Mouse (Mus musculus): ENCODE measurements around the gene Srsf10. TPM values are rescaled to one million over a fixed set of nuclear protein-coding genes. Genes with fewer than 3 reads are reported as not detected.

Srsf10 gene
- polyA plus RNA-seq, 1 experiment from 2014 or later, result 190 TPM

GRCm38 (mm10) chr4:135851942-135852341 lies 3.6 kb upstream of the Srsf10 start:
- H3K4me3 ChIP-seq (ENCODE audit: low read depth, low read length), result no peak overlapping the region
- H3K4me1 ChIP-seq (ENCODE audit: control insufficient read depth, insufficient read depth, low read length), result peaks cover 14% of the 10 kb centered on the region
- ATAC-seq, result no peak
- H3K9ac ChIP-seq (ENCODE audit: low read depth, low read length), result no peak overlapping the region
- no peak overlapping the region for H3K27ac ChIP-seq (ENCODE audit: low read length)
- no peaks in the 10 kb centered on the region for H3K9me3 ChIP-seq (replicated peaks; ENCODE audit: control insufficient read depth, low read length, poor library complexity, severe bottlenecking)
- no peak overlapping the region for H3K4me2 ChIP-seq (ENCODE audit: low read length)
- no peaks in the 10 kb centered on the region for H3K36me3 ChIP-seq (ENCODE audit: control insufficient read depth, insufficient read depth, low read length)
- H3K27me3 ChIP-seq (ENCODE audit: control insufficient read depth, insufficient read depth, low read depth, low read length), result no peaks in the 10 kb centered on the region
- 90% methylated on average over 9 of the region's 9 CpGs for WGBS

GRCm38 (mm10) chr4:135853987-135854546 lies 1.5 kb upstream of the Srsf10 start:
- Histone ChIP-seq H3K9ac (ENCODE audit: low read depth, low read length) (no peak overlapping the region), H3K4me2 (ENCODE audit: low read length) (no peak overlapping the region), H3K27me3 (ENCODE audit: control insufficient read depth, insufficient read depth, low read depth, low read length) (no peaks in the 10 kb centered on the region), H3K36me3 (ENCODE audit: control insufficient read depth, insufficient read depth, low read length) (no peaks in the 10 kb centered on the region), H3K9me3 (replicated peaks; ENCODE audit: control insufficient read depth, low read length, poor library complexity, severe bottlenecking) (no peaks in the 10 kb centered on the region), H3K4me3 (ENCODE audit: low read depth, low read length) (no peak overlapping the region), H3K4me1 (ENCODE audit: control insufficient read depth, insufficient read depth, low read length) (peaks cover 30% of the 10 kb centered on the region), H3K27ac (ENCODE audit: low read length) (no peak overlapping the region)
- WGBS, result 88% methylated on average over 14 of the region's 14 CpGs
- no peak for ATAC-seq

GRCm38 (mm10) chr4:135854630-135855029 lies 917 bp upstream of the Srsf10 start:
- Histone ChIP-seq H3K4me3 (ENCODE audit: low read depth, low read length) (no peak overlapping the region), H3K4me1 (ENCODE audit: control insufficient read depth, insufficient read depth, low read length) (peaks cover 36% of the 10 kb centered on the region)

GRCm38 (mm10) chr4:135855080-135855479 lies 467 bp upstream of the Srsf10 start:
- Histone ChIP-seq H3K27ac (ENCODE audit: low read length) (peak overlapping the region; percentile 96), H3K9ac (ENCODE audit: low read depth, low read length) (peak overlapping the region; percentile 95), H3K4me3 (ENCODE audit: low read depth, low read length) (peak overlapping the region; percentile 98), H3K27me3 (ENCODE audit: control insufficient read depth, insufficient read depth, low read depth, low read length) (no peaks in the 10 kb centered on the region), H3K4me2 (ENCODE audit: low read length) (peak overlapping the region; percentile 82), H3K4me1 (ENCODE audit: control insufficient read depth, insufficient read depth, low read length) (peaks cover 39% of the 10 kb centered on the region), H3K36me3 (ENCODE audit: control insufficient read depth, insufficient read depth, low read length) (no peaks in the 10 kb centered on the region), H3K9me3 (replicated peaks; ENCODE audit: control insufficient read depth, low read length, poor library complexity, severe bottlenecking) (no peaks in the 10 kb centered on the region)
- peak; percentile 36 for ATAC-seq
- WGBS, result 8% methylated on average over 6 of the region's 6 CpGs

More at GRCm38 (mm10) chr4:135854630-135855029, 917 bp upstream of the Srsf10 start:
- peak overlapping the region; percentile 82 for H3K4me2 ChIP-seq (ENCODE audit: low read length)
- H3K27ac ChIP-seq (ENCODE audit: low read length), result peak overlapping the region; percentile 96
- H3K9ac ChIP-seq (ENCODE audit: low read depth, low read length), result peak overlapping the region; percentile 95
- no peak for ATAC-seq
- no peaks in the 10 kb centered on the region for H3K9me3 ChIP-seq (replicated peaks; ENCODE audit: control insufficient read depth, low read length, poor library complexity, severe bottlenecking)
- no peaks in the 10 kb centered on the region for H3K36me3 ChIP-seq (ENCODE audit: control insufficient read depth, insufficient read depth, low read length)
- H3K27me3 ChIP-seq (ENCODE audit: control insufficient read depth, insufficient read depth, low read depth, low read length), result no peaks in the 10 kb centered on the region
- WGBS, result 71% methylated on average over 11 of the region's 11 CpGs

- H3K4me1 ChIP-seq (ENCODE audit: control insufficient read depth, insufficient read depth, low read length), result peaks cover 42% of the 10 kb centered on the region
- peak; percentile 78 for ATAC-seq
- H3K4me2 ChIP-seq (ENCODE audit: low read length), result peak overlapping the region; percentile 53
- H3K9ac ChIP-seq (ENCODE audit: low read depth, low read length), result peak overlapping the region; percentile 95
- H3K27ac ChIP-seq (ENCODE audit: low read length), result peak overlapping the region; percentile 96
- H3K27me3 ChIP-seq (ENCODE audit: control insufficient read depth, insufficient read depth, low read depth, low read length), result no peaks in the 10 kb centered on the region
- H3K36me3 ChIP-seq (ENCODE audit: control insufficient read depth, insufficient read depth, low read length), result no peaks in the 10 kb centered on the region
- no peaks in the 10 kb centered on the region for H3K9me3 ChIP-seq (replicated peaks; ENCODE audit: control insufficient read depth, low read length, poor library complexity, severe bottlenecking)
- H3K4me3 ChIP-seq (ENCODE audit: low read depth, low read length), result peak overlapping the region; percentile 98
- WGBS, result under 1% methylated on average over 75 of the region's 91 CpGs
Measured at GRCm38 (mm10) chr4:135856223-135857091, 910 bp downstream of the Srsf10 start.

GRCm38 (mm10) chr4:135857597-135858186 lies 2.1 kb downstream of the Srsf10 start:
- ATAC-seq, result no peak
- Histone ChIP-seq H3K27me3 (ENCODE audit: control insufficient read depth, insufficient read depth, low read depth, low read length) (no peaks in the 10 kb centered on the region), H3K4me2 (ENCODE audit: low read length) (peak overlapping the region; percentile 53), H3K27ac (ENCODE audit: low read length) (no peak overlapping the region), H3K36me3 (ENCODE audit: control insufficient read depth, insufficient read depth, low read length) (no peaks in the 10 kb centered on the region), H3K9me3 (replicated peaks; ENCODE audit: control insufficient read depth, low read length, poor library complexity, severe bottlenecking) (no peaks in the 10 kb centered on the region), H3K9ac (ENCODE audit: low read depth, low read length) (peak overlapping the region; percentile 14; the same call in 1 of the 2 replicates), H3K4me3 (ENCODE audit: low read depth, low read length) (peak overlapping the region; percentile 98), H3K4me1 (ENCODE audit: control insufficient read depth, insufficient read depth, low read length) (peaks cover 42% of the 10 kb centered on the region)
- WGBS, result 3% methylated on average over 7 of the region's 7 CpGs

GRCm38 (mm10) chr4:135868996-135869395 lies 13.4 kb downstream of the Srsf10 start:
- H3K27ac ChIP-seq (ENCODE audit: low read length), result no peak overlapping the region
- H3K4me1 ChIP-seq (ENCODE audit: control insufficient read depth, insufficient read depth, low read length), result peaks cover 20% of the 10 kb centered on the region
- H3K9me3 ChIP-seq (replicated peaks; ENCODE audit: control insufficient read depth, low read length, poor library complexity, severe bottlenecking), result no peaks in the 10 kb centered on the region
- ATAC-seq, result no peak
- no peaks in the 10 kb centered on the region for H3K27me3 ChIP-seq (ENCODE audit: control insufficient read depth, insufficient read depth, low read depth, low read length)
- no peak overlapping the region for H3K9ac ChIP-seq (ENCODE audit: low read depth, low read length)
- H3K4me3 ChIP-seq (ENCODE audit: low read depth, low read length), result no peak overlapping the region
- H3K36me3 ChIP-seq (ENCODE audit: control insufficient read depth, insufficient read depth, low read length), result peaks cover 7% of the 10 kb centered on the region
- WGBS, result 67% methylated on average over 2 of the region's 2 CpGs
- H3K4me2 ChIP-seq (ENCODE audit: low read length), result no peak overlapping the region

- no peak overlapping the region for H3K4me3 ChIP-seq (ENCODE audit: low read depth, low read length)
- ATAC-seq, result no peak
- 34% methylated on average over 2 of the region's 2 CpGs for WGBS
Measured at GRCm38 (mm10) chr4:135870227-135871023, 14.9 kb downstream of the Srsf10 start.

More at GRCm38 (mm10) chr4:135870227-135871023, 14.9 kb downstream of the Srsf10 start:
- Histone ChIP-seq H3K36me3 (ENCODE audit: control insufficient read depth, insufficient read depth, low read length) (peaks cover 7% of the 10 kb centered on the region), H3K9me3 (replicated peaks; ENCODE audit: control insufficient read depth, low read length, poor library complexity, severe bottlenecking) (no peaks in the 10 kb centered on the region), H3K27ac (ENCODE audit: low read length) (no peak overlapping the region), H3K4me1 (ENCODE audit: control insufficient read depth, insufficient read depth, low read length) (peaks cover 23% of the 10 kb centered on the region), H3K27me3 (ENCODE audit: control insufficient read depth, insufficient read depth, low read depth, low read length) (no peaks in the 10 kb centered on the region), H3K9ac (ENCODE audit: low read depth, low read length) (0 out of 2 replicates have a peak overlapping the region, but pooled peaks have one; percentile 41), H3K4me2 (ENCODE audit: low read length) (peak overlapping the region; percentile 28)

Measured in midbrain, embryonic 16.5 days (tissue).